Comparison of ENCODE assay signal across 21 mouse cellular contexts in genomic region chr4:63423811-63424210, GRCm38 (mm10). TPM values are rescaled to one million over a fixed set of nuclear protein-coding genes. Genes with fewer than 3 reads are reported as not detected.
A peak's percentile ranks its signal among the peaks of the same experiment; 100 is the strongest.
DNase-seq lines count a peak whose midpoint lies in the region; ATAC-seq and TF ChIP-seq lines count a peak whose summit lies in the region.
"Had no signal": no experiment of that assay in that cellular context is flagged by ENCODE, and none has a peak within 500 bp of the region (broad histone marks: within the 10 kb centered on the region; RNA-seq: fewer than 3 reads in every experiment).

No protein-coding gene starts in this region.

- TF ChIP-seq EP300 in ES-Bruce4 (IDR thresholded peaks at IDR 0.05; ENCODE audit: insufficient read depth, low read depth, low read length): peak; percentile 36; the same call in 1 of the 2 replicates

- peak overlapping the region; percentile 65 for H3K27ac ChIP-seq in ES-Bruce4 (ENCODE audit: insufficient read depth, low read length)
- no peak overlapping the region for H3K27ac ChIP-seq in forebrain, embryonic 12.5 days
- H3K27ac ChIP-seq: forebrain, embryonic 10.5 days; gastrocnemius, adult 2 months; hindbrain, embryonic 12.5 days; hindbrain, embryonic 15.5 days had no signal

- TF ChIP-seq CTCF in E14TG2a.4 (conservative IDR thresholded peaks at IDR 0.05; ENCODE audit: low read length) (no peak), ES-Bruce4 (IDR thresholded peaks at IDR 0.05; ENCODE audit: low read depth, low read length) (no peak)

- H3K27me3 ChIP-seq in E14TG2a.4 (ENCODE audit: insufficient read depth, low read length): no peaks in the 10 kb centered on the region
- H3K27me3 ChIP-seq in ES-Bruce4 (ENCODE audit: control insufficient read depth, insufficient read depth, low read length, poor library complexity, severe bottlenecking): no peaks in the 10 kb centered on the region
- H3K27me3 ChIP-seq in forebrain, embryonic 12.5 days: 0 out of 2 replicates have a peak, but pooled peaks cover 3% of the 10 kb centered on the region
- H3K27me3 ChIP-seq: hindbrain, embryonic 12.5 days; hindbrain, embryonic 15.5 days had no signal

- peaks cover 13% of the 10 kb centered on the region; the same call in 1 of the 2 replicates for H3K36me3 ChIP-seq in E14TG2a.4 (ENCODE audit: insufficient read depth, low read length)
- no peaks in the 10 kb centered on the region for H3K36me3 ChIP-seq in ES-Bruce4 (ENCODE audit: control insufficient read depth, insufficient read depth, low read length, poor library complexity, severe bottlenecking)
- no peaks in the 10 kb centered on the region for H3K36me3 ChIP-seq in forebrain, embryonic 12.5 days (replicated peaks)
- H3K36me3 ChIP-seq: forebrain, embryonic 10.5 days; hindbrain, embryonic 12.5 days; hindbrain, embryonic 15.5 days had no signal

- WGBS in forebrain, embryonic 12.5 days: 30% methylated on average over 5 of the region's 5 CpGs

- H3K9ac ChIP-seq in ES-Bruce4 (ENCODE audit: low read depth, poor library complexity, severe bottlenecking): no peak overlapping the region
- no peak overlapping the region for H3K9ac ChIP-seq in forebrain, embryonic 12.5 days
- H3K9ac ChIP-seq: forebrain, postnatal 0 days; hindbrain, embryonic 12.5 days; hindbrain, embryonic 15.5 days had no signal

- H3K4me3 ChIP-seq in E14TG2a.4 (replicated peaks; ENCODE audit: low read length) (peak overlapping the region; percentile 20), ES-Bruce4 (ENCODE audit: low read depth, low read length) (no peak overlapping the region)
- H3K4me3 ChIP-seq in forebrain, embryonic 12.5 days (replicated peaks): no peak overlapping the region
- H3K4me3 ChIP-seq: forebrain, embryonic 10.5 days; gastrocnemius, adult 2 months; hindbrain, embryonic 12.5 days; hindbrain, embryonic 15.5 days had no signal

- H3K9me3 ChIP-seq in E14TG2a.4 (ENCODE audit: low read length): no peaks in the 10 kb centered on the region
- H3K9me3 ChIP-seq in ES-Bruce4 (replicated peaks; ENCODE audit: control insufficient read depth, insufficient read depth, low read length, poor library complexity, severe bottlenecking): no peaks in the 10 kb centered on the region
- no peaks in the 10 kb centered on the region for H3K9me3 ChIP-seq in forebrain, embryonic 12.5 days
- H3K9me3 ChIP-seq: forebrain, embryonic 10.5 days; hindbrain, embryonic 12.5 days; hindbrain, embryonic 15.5 days had no signal

- ATAC-seq in forebrain, embryonic 12.5 days (ENCODE audit: low FRiP score): no peak
- ATAC-seq: CD4-positive, CD25-positive, alpha-beta regulatory T cell, adult 4 months; forebrain, embryonic 14.5 days; forebrain, postnatal 0 days; intestine, postnatal 0 days had no signal

- intact Hi-C loops in left cerebral cortex, postnatal 14 days (cut with DNase I): loop anchor here (5.0 kb wide), 1 partner anchor 73 kb away; the partner anchor contains the start of gene Whrn

- peak; percentile 93 for DNase-seq in heart, adult 11 months
- no peak for DNase-seq in heart, adult 8-10 months (ENCODE audit: low spot score)
- DNase-seq in ZHBTc4 (ENCODE audit: low read depth, low spot score): peak; percentile 28
- DNase-seq in left cerebral cortex, postnatal 14 days (ENCODE audit: low spot score in 2 of 2): no peak
- no peak for DNase-seq in right cerebral cortex, postnatal 10 days (ENCODE audit: low spot score in 2 of 2)
- DNase-seq: adrenal gland, postnatal 10 days; cerebellum, postnatal 10 days; cerebellum, postnatal 36 days; forebrain, postnatal 0 days; gastrocnemius, adult 2 months; gastrocnemius, postnatal 14 days; kidney, adult 2 months had no signal

- H3K4me2 ChIP-seq in forebrain, embryonic 12.5 days: no peak overlapping the region
- H3K4me2 ChIP-seq: hindbrain, embryonic 12.5 days; hindbrain, embryonic 15.5 days had no signal

- H3K4me1 ChIP-seq in E14TG2a.4 (replicated peaks; ENCODE audit: low read depth, low read length): peaks cover 98% of the 10 kb centered on the region
- H3K4me1 ChIP-seq in ES-Bruce4 (ENCODE audit: control insufficient read depth, insufficient read depth, low read length): peaks cover 26% of the 10 kb centered on the region
- H3K4me1 ChIP-seq in forebrain, embryonic 12.5 days: peaks cover 14% of the 10 kb centered on the region; the same call in 1 of the 2 replicates
- H3K4me1 ChIP-seq: hindbrain, embryonic 15.5 days had no signal

- no peak for TF ChIP-seq POLR2A in ES-Bruce4 (IDR thresholded peaks at IDR 0.05; ENCODE audit: insufficient read depth, low read length)

RNA-seq across cellular contexts. Expression of gene Akna, which starts 20.7 kb away (rescaled TPM):
- 1 to 10 TPM; 3.1 to 4.4 (median 3.5) TPM for total RNA-seq in heart, adult 8-10 months (2022)
- 4.0 and 4.7 TPM in 2 replicates for polyA plus RNA-seq in ES-Bruce4 (2011; ENCODE audit: insufficient read depth, insufficient read length, low read depth, missing spikeins)
- total RNA-seq in left cerebral cortex, postnatal 14 days (2021): 1 to 10 TPM; 3.9 to 4.0 TPM
- 24.6 and 29.3 TPM in 2 replicates for polyA plus RNA-seq in forebrain, embryonic 12.5 days (2016; fragmentation: Nextera tagmentation; extraction: Ambion mirVana)

Comparison
In these comparisons a context has a peak if more than half of its experiments do, and no peak if none do; other contexts are left out.
1. DNase-seq: peak in heart, adult 11 months (single experiment) and ZHBTc4 (single experiment); none in heart, adult 8-10 months (single experiment), left cerebral cortex, postnatal 14 days (0 of 2) and right cerebral cortex, postnatal 10 days (0 of 2).